12 mouse cellular contexts compared by ENCODE assay signal in the genomic region with DNA sequence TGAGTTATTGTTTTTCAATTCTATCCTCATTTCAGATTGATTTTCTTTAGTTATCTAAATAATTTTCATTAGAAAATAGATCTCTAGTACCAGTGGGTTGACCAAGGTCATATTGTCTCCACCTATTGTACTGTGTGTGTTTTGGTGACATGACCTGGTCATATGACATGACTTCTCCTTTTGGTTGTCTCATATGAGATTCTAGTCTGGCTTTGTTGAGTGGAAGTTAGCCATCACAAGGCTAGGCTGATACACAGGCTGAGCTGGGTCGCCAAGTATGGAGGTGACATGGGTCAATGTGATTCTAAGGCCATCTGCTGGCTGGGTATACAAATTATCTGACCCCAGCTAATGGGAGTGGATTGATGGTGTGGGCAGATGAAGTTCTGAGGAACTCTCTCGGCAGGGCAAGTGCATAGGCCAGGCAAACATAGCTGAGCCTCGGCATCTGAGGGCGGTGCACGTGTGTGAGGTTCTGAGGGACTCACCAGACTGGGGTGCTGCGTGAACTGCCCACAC.
"Had no signal": no experiment of that assay in that cellular context is flagged by ENCODE, and none has a peak within 500 bp of the region (broad histone marks: within the 10 kb centered on the region; RNA-seq: fewer than 3 reads in every experiment).

No protein-coding gene starts in this region.

- DNase-seq: kidney, adult 8-10 months; kidney, postnatal 25 days; retina, postnatal 1 day; right cerebral cortex, postnatal 4 days; thymus, postnatal 4 days had no signal

- H3K27ac ChIP-seq: left cerebral cortex, adult 2 months; limb, embryonic 10.5 days; liver, embryonic 12.5 days; midbrain, embryonic 12.5 days had no signal

- H3K4me3 ChIP-seq: left cerebral cortex, adult 2 months; limb, embryonic 10.5 days; liver, embryonic 12.5 days; megakaryocyte, embryonic 14.5 days; midbrain, embryonic 12.5 days had no signal

- H3K9me3 ChIP-seq: limb, embryonic 10.5 days; liver, embryonic 12.5 days; megakaryocyte, embryonic 14.5 days; midbrain, embryonic 12.5 days had no signal

- H3K4me1 ChIP-seq: liver, embryonic 12.5 days; midbrain, embryonic 12.5 days had no signal

- H3K9ac ChIP-seq: liver, embryonic 12.5 days; midbrain, embryonic 12.5 days had no signal

- H3K27me3 ChIP-seq: liver, embryonic 12.5 days; midbrain, embryonic 12.5 days had no signal

- ATAC-seq: intestine, postnatal 0 days; liver, embryonic 12.5 days; midbrain, embryonic 16.5 days had no signal

- H3K4me2 ChIP-seq: liver, embryonic 12.5 days; midbrain, embryonic 12.5 days had no signal

- H3K36me3 ChIP-seq: liver, embryonic 12.5 days had no signal
